Mouse (Mus musculus) gastrocnemius, postnatal 14 days (tissue): ENCODE data around the gene Exoc3l2. TPM values are rescaled to one million over a fixed set of nuclear protein-coding genes. Genes with fewer than 3 reads are reported as not detected.

Experiments
- DNase-seq: peaks from one replicate; pipeline ENCODE4 v3.0.0; 2021; ENCODE audit warnings: mixed read lengths
- intact Hi-C: fragments of 180-260 bp; cut with DNase I; formaldehyde crosslinking; loops from one replicate; pipeline ENCODE4 v1.15.1; 2025; ENCODE audit warnings: low total_unique reads
- long read RNA-seq, 2 experiments: library from polyadenylated mRNA; stranded (forward); transcript quantifications; one replicate each; pipeline ENCODE4 v2.0.0; 2021
- total RNA-seq, 2 experiments: library from RNA; stranded (reverse); gene quantifications; 2 replicates each; pipeline ENCODE4 v1.2.3; 2021

Gene Exoc3l2
- total RNA-seq: under 1 TPM; 0.47 to 0.74 TPM
- long read RNA-seq, experiment 1, partial matches to known transcripts: 1 of 1 reads
- long read RNA-seq, experiment 1, other reads (novel, unspliced or antisense): 0 of 1 reads
- long read RNA-seq, experiment 2: 0 reads

DNA sequence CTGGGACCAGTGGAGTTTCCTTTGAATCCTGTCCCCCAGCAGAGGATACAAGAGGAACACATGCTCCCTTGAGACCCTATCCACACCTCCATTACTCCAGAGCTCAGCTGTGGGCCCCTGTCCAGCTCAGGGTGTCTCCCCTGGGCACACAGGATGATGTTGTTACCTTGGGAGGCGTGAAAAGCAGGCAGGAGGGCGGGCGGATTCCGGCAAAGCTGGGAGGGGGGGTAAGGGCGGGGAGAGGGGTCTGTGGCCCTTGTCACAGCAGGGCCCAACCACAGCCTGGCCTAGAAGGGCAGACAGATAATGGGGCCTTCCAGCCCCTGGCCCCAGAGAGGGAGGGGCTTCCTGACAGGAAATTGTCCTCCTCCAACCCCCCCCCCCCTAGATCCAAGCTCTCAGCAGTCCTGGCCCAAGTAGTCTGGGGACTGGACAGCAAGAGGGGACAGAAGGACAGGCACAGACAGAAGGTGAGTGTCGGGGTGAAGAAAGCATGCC lies at the start of gene Exoc3l2:
Gene Exoc3l2, plus strand, starts transcription at position 448 of the 498 bp plus-strand sequence.
- no peak for DNase-seq
- intact Hi-C loops: no loop called here

- DNase-seq: no peak
- intact Hi-C loops: no loop called here
Measured at GRCm38 (mm10) chr7:19413525-19413924, 49.6 kb upstream of the Exoc3l2 start.

GRCm38 (mm10) chr7:19416590-19416989 lies 46.5 kb upstream of the Exoc3l2 start:
- intact Hi-C loops: no loop called here
- DNase-seq: no peak

- intact Hi-C loops: no loop called here
- no peak for DNase-seq
Measured at GRCm38 (mm10) chr7:19420121-19420520, 43.0 kb upstream of the Exoc3l2 start.

DNA sequence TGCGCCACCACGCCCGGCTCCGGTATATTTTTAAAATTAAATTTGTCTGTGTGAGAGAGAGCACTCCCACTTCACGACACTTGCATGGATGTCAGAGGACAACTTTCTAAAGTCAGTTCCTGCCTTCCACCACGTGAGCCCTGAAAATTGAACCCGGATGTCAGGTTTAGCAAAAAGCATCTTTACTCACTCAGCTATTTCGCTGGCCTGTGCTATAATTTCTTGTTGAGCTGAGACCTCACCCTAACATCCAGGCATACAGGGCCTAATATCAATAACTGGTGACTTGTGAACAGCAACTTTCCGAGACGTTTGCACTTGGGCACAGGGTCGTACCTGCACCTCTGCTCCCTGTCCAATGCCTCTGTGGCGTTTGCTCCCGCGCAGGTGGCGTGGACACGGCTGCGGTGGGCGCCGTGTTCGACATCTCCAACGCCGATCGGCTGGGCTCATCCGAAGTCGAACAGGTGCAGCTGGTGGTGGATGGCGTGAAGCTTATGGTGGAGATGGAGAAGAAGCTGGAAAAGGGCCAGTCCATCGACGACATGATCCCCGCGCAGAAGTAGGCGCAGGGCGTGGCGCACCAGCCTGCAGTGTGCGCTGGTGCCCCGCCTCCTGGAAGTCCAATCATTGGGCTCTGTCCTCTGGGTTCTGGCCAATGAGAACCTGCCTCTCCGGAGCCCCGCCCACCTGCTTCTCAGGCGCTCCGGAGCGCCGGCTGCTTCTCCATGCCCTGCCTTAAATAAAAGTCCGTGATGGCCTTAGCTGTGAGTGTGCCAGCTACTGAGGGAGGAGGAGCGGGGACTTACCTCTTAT lies 42.1 kb upstream of the Exoc3l2 start:
- intact Hi-C loops: no loop called here
- DNase-seq: peak; percentile 85

DNA sequence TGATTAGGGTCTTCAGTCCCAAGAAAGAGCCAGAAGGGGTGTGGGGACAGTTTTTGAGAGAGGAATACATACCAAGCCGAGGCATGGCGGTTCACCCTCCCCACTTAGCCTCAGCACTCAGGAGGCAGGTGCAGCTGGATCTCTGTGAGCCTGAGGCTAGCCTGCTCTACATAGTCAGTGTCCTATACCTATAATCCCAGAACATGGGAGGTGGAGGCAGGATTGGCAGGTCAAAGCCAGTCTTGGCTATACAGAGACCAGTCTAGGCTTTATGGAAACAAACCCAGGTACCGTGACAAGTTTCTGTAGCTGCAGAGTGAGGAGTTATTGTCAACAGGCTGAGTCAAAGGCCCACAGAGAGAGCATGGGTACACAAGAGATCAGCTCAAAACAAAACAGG lies 40.0 kb upstream of the Exoc3l2 start:
- DNase-seq: no peak
- intact Hi-C loops: no loop called here

DNA sequence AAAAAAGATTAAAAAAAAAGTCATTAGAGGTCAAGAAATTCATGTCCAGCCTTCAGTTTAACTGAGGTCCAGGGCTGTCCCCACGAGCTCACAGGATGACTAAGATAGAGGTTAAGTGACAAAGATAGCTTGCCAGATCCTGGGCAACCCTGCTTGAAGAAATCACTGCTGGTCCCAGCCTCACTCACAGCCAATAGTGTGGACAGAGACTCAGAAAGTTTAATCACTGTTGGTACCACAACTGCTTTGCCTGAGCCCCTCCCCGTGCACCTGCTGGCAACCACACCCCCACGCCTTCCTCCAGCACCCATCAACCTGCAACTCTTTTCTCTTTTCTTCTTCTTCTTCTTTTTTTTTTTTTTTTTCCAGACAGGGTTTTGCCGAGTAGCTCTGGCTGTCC lies 39.1 kb upstream of the Exoc3l2 start:
- intact Hi-C loops: no loop called here
- DNase-seq: no peak

GRCm38 (mm10) chr7:19426349-19426748 lies 36.8 kb upstream of the Exoc3l2 start:
- intact Hi-C loops: no loop called here

GRCm38 (mm10) chr7:19426888-19427287 lies 36.2 kb upstream of the Exoc3l2 start:
- intact Hi-C loops: no loop called here

More at GRCm38 (mm10) chr7:19426349-19426748, 36.8 kb upstream of the Exoc3l2 start:
- DNase-seq: no peak

DNA sequence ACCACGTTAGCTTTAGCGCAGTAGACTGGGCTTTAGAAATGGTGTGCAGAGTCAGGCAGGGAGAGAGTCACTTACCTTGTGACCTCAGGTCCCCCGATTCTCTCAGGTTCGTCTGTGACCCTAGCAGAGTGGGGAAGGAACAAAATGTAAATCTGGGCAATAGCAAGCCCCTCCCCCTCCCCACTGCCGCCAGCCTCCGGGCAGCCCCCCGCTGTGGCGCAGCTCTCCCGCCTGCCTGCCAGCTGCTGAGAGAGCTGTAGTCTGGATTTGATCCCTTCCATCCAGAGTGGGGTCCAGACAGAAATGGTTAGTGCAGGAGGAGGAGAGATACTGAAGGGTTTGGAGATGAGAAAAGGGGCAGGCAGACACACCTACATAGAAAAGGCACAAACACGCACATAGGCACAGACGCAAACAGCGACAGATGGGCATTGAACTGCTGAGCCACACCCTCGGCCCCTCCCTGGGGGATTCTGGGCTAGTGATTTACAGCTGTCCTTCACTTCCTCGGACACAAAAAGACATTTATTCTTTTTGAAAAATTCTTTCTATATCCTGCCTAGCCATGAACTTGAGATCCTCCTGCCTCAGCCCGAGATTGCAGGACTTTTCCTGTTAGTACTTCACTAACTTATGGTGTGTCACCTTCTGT lies 35.0 kb upstream of the Exoc3l2 start:
- intact Hi-C loops: no loop called here

More at GRCm38 (mm10) chr7:19426888-19427287, 36.2 kb upstream of the Exoc3l2 start:
- DNase-seq: no peak

GRCm38 (mm10) chr7:19429726-19430125 lies 33.4 kb upstream of the Exoc3l2 start:
- DNase-seq: no peak
- intact Hi-C loops: no loop called here

More for the DNA sequence above, 35.0 kb upstream of the Exoc3l2 start:
- DNase-seq: no peak

DNA sequence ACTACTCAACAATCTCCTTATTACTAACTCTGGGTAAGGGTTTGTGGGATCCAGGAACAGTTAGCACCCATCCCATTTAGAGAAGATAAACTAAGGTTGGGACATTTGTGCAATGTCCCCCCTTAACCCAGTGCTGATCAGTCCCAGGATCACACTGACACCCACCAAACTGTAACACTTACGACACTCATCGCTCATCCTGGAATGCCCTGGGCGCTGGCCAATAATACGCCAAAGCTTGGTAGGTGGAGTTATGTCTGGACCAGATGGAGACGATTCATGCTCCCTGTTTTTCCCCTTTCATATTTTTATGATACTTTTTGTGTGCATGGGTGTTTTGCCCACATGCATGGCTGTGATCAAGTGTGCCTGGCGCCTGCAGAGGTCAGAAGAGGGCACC lies 32.7 kb upstream of the Exoc3l2 start:
- DNase-seq: no peak
- intact Hi-C loops: no loop called here

GRCm38 (mm10) chr7:19432475-19432874 lies 30.7 kb upstream of the Exoc3l2 start:
- no peak for DNase-seq
- intact Hi-C loops: no loop called here

DNA sequence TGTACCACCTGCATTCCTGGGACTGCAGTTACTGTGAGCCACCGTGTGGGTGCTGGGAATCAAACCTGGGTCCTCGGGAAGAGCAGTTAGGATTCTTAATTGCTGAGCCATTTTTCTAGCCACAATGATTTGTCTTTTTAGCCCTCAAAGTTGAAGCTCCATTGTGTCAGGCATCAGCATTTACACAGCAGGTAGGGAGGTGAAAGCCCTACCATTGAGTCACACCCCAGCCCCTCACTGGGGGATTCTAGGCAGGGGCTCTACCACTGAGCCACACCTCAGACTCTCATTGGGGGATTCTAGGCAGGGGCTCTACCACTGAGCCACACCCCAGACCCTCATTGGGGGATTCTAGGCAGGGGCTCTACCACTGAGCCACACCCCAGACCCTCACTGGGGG lies 26.9 kb upstream of the Exoc3l2 start:
- no peak for DNase-seq
- intact Hi-C loops: no loop called here

DNA sequence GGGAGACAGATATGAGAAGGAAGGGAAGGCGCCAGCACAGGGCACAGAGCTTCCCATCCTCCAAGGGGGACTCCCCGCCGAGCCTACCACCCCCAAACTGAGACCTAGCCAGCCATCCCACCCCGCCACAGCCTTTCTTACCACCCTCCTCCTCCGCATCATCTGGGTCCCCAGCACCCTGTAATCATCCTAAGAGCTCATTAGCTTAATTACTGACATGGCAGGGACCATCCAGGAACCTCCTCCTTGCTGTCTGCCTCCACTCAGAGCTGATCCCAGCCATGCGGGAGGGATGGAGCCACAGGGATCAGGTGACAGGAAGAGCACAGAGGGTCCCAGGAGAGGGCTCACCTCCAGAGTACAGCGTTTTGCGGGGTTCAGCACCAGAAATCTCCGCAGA lies 26.1 kb upstream of the Exoc3l2 start:
- no peak for DNase-seq
- intact Hi-C loops: no loop called here

GRCm38 (mm10) chr7:19441448-19442091 lies 21.6 kb upstream of the Exoc3l2 start:
- intact Hi-C loops: no loop called here
- no peak for DNase-seq

- peak; percentile 78 for DNase-seq
- intact Hi-C loops: no loop called here
Measured at GRCm38 (mm10) chr7:19443344-19443743, 19.8 kb upstream of the Exoc3l2 start.

GRCm38 (mm10) chr7:19444801-19445200 lies 18.3 kb upstream of the Exoc3l2 start:
- DNase-seq: no peak

DNA sequence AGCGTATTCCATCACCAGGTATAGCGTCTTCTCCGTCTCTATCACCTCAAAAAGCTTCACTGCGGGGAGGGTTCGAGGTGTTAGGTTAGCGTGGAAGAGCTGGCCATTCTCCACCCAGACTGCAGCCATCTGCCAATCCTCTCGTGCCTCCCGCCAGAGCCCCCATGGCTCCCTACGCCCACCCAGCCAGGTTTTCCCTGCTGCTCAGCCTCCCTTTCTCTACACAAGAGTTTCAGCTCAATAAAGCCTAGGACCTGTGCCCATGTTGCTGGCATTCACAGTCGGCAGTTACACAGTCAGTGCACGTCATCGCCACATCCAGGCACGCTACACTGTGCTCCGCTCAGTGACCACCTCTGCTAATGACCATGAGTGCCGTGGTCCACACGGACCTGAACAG lies 15.4 kb upstream of the Exoc3l2 start:
- intact Hi-C loops: loop anchor here (5.0 kb wide), 1 partner anchor 50 kb away; no protein-coding TSS in a partner anchor
- no peak for DNase-seq

More at GRCm38 (mm10) chr7:19444801-19445200, 18.3 kb upstream of the Exoc3l2 start:
- intact Hi-C loops: loop anchor here (5.0 kb wide), 1 partner anchor 48 kb away; no protein-coding TSS in a partner anchor

DNA sequence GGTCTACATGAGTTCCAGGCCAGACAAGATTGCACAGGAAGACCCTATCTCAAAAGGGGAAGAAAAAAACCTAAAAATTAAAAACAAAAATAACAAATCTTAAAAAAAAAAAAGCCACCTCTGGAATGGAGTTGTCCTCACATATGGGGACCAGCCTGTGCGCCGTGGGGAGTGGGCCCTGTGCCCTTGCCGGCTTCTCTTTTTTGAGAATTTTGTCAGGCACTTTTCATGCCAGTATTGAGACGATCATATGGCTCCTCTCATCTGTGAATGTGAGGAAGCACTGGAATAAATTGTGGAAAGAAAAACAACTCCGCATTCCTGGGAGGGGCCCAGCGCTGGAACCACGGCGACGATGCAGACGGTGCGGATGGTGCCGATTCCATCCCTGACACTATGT lies 14.0 kb upstream of the Exoc3l2 start:
- intact Hi-C loops: loop anchor here (5.0 kb wide), 1 partner anchor 52 kb away; no protein-coding TSS in a partner anchor
- no peak for DNase-seq
